Mouse (Mus musculus): ENCODE measurements around the gene Creb3l2. TPM values are rescaled to one million over a fixed set of nuclear protein-coding genes. Genes with fewer than 3 reads are reported as not detected.
"Not testable (repeated sequence)": the region's sequence is repeated elsewhere in the genome, so short reads cannot be mapped to it uniquely, and the experiment has no call there.

Creb3l2 gene
- polyA plus RNA-seq, 1 experiment, result 10.2 TPM

GRCm38 (mm10) chr6:37387281-37387680, 54.7 kb downstream of the Creb3l2 start:
- Histone ChIP-seq H3K27ac (ENCODE audit: insufficient read depth, low read length) (no peak overlapping the region), H3K9ac (ENCODE audit: low read depth, poor library complexity, severe bottlenecking) (no peak overlapping the region), H3K27me3 (ENCODE audit: control insufficient read depth, insufficient read depth, low read length, poor library complexity, severe bottlenecking) (no peaks in the 10 kb centered on the region), H3K4me1 (ENCODE audit: control insufficient read depth, insufficient read depth, low read length) (no peaks in the 10 kb centered on the region), H3K36me3 (ENCODE audit: control insufficient read depth, insufficient read depth, low read length, poor library complexity, severe bottlenecking) (no peaks in the 10 kb centered on the region), H3K9me3 (replicated peaks; ENCODE audit: control insufficient read depth, insufficient read depth, low read length, poor library complexity, severe bottlenecking) (no peaks in the 10 kb centered on the region), H3K4me3 (ENCODE audit: low read depth, low read length) (no peak overlapping the region)
- TF ChIP-seq CTCF (IDR thresholded peaks at IDR 0.05; ENCODE audit: low read depth, low read length), result no peak
- TF ChIP-seq EP300 (IDR thresholded peaks at IDR 0.05; ENCODE audit: insufficient read depth, low read depth, low read length), result no peak
- no peak for TF ChIP-seq POLR2A (IDR thresholded peaks at IDR 0.05; ENCODE audit: insufficient read depth, low read length)

- H3K4me3 ChIP-seq (ENCODE audit: low read depth, low read length), result no peak overlapping the region
- H3K9ac ChIP-seq (ENCODE audit: low read depth, poor library complexity, severe bottlenecking), result no peak overlapping the region
- H3K4me1 ChIP-seq (ENCODE audit: control insufficient read depth, insufficient read depth, low read length), result no peaks in the 10 kb centered on the region
- TF ChIP-seq EP300 (IDR thresholded peaks at IDR 0.05; ENCODE audit: insufficient read depth, low read depth, low read length), result no peak
- TF ChIP-seq CTCF (IDR thresholded peaks at IDR 0.05; ENCODE audit: low read depth, low read length), result no peak
- no peak for TF ChIP-seq POLR2A (IDR thresholded peaks at IDR 0.05; ENCODE audit: insufficient read depth, low read length)
- H3K27ac ChIP-seq (ENCODE audit: insufficient read depth, low read length), result no peak overlapping the region
- no peaks in the 10 kb centered on the region for H3K27me3 ChIP-seq (ENCODE audit: control insufficient read depth, insufficient read depth, low read length, poor library complexity, severe bottlenecking)
- no peaks in the 10 kb centered on the region for H3K36me3 ChIP-seq (ENCODE audit: control insufficient read depth, insufficient read depth, low read length, poor library complexity, severe bottlenecking)
- H3K9me3 ChIP-seq (replicated peaks; ENCODE audit: control insufficient read depth, insufficient read depth, low read length, poor library complexity, severe bottlenecking), result no peaks in the 10 kb centered on the region
Observed at GRCm38 (mm10) chr6:37385602-37386285, 56.2 kb downstream of the Creb3l2 start.

DNA sequence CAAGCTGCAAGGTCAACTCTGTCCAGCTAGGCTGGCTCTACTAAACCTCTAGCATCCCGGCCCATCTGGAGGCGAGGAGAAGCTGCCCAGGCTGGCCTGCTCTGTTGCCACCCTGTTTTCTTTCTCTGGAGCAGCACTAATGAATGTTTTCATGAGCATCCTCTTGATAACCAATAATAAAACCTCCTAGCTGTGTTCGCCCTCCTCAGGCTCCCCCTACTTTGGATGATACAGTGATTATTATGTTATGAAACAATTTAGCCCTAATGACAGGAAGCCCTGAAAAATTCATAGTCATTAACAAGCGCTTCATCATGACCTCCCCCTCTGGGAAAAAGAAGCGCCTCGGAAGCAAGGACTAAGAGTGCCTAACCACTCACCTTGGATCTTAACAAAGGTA, 59.2 kb downstream of the Creb3l2 start:
- Histone ChIP-seq H3K9me3 (replicated peaks; ENCODE audit: control insufficient read depth, insufficient read depth, low read length, poor library complexity, severe bottlenecking) (no peaks in the 10 kb centered on the region), H3K4me1 (ENCODE audit: control insufficient read depth, insufficient read depth, low read length) (peaks cover 2% of the 10 kb centered on the region), H3K27me3 (ENCODE audit: control insufficient read depth, insufficient read depth, low read length, poor library complexity, severe bottlenecking) (no peaks in the 10 kb centered on the region), H3K9ac (ENCODE audit: low read depth, poor library complexity, severe bottlenecking) (no peak overlapping the region), H3K4me3 (ENCODE audit: low read depth, low read length) (no peak overlapping the region), H3K36me3 (ENCODE audit: control insufficient read depth, insufficient read depth, low read length, poor library complexity, severe bottlenecking) (no peaks in the 10 kb centered on the region), H3K27ac (ENCODE audit: insufficient read depth, low read length) (no peak overlapping the region)
- TF ChIP-seq EP300 (IDR thresholded peaks at IDR 0.05; ENCODE audit: insufficient read depth, low read depth, low read length) (no peak), POLR2A (IDR thresholded peaks at IDR 0.05; ENCODE audit: insufficient read depth, low read length) (no peak), CTCF (IDR thresholded peaks at IDR 0.05; ENCODE audit: low read depth, low read length) (no peak)

DNA sequence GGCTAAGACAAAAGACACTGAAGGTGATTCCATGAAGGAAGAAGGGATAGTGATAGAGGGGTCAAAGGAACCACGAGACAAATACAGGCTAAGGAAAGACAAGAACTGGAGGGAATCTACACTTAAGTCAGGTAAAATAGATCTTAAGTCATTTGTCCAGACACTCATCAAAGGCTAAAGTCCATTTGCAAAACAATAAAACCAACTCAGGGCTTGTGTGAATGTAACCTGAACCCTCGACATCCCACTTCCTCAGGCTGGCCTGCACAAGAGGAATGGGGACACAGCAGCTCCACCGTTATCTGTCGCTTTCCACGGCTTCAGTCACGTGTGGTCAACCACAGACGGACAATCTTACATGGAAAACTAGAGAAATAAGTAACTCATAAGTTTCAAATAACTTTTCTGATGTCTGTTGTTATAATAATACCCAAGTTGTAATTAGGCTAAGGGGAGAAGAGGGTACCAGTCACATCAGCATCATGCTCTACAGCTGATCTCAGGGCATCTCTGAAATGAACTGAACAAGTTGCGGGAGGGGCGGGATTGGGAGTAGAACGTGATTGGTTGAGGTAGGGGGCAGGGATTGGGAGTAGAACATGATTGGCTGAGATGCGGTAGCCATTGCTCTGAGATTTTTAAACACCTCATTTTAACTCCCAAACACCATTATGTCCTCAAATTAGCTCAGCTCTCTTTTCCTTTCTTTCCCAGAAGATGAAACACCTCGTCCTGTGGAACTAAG, 63.9 kb downstream of the Creb3l2 start:
- no peak overlapping the region for H3K4me3 ChIP-seq (ENCODE audit: low read depth, low read length)
- no peaks in the 10 kb centered on the region for H3K27me3 ChIP-seq (ENCODE audit: control insufficient read depth, insufficient read depth, low read length, poor library complexity, severe bottlenecking)
- no peaks in the 10 kb centered on the region for H3K36me3 ChIP-seq (ENCODE audit: control insufficient read depth, insufficient read depth, low read length, poor library complexity, severe bottlenecking)
- no peak overlapping the region for H3K9ac ChIP-seq (ENCODE audit: low read depth, poor library complexity, severe bottlenecking)
- TF ChIP-seq POLR2A (IDR thresholded peaks at IDR 0.05; ENCODE audit: insufficient read depth, low read length), result no peak
- no peak for TF ChIP-seq EP300 (IDR thresholded peaks at IDR 0.05; ENCODE audit: insufficient read depth, low read depth, low read length)
- no peak for TF ChIP-seq CTCF (IDR thresholded peaks at IDR 0.05; ENCODE audit: low read depth, low read length)
- no peak overlapping the region for H3K27ac ChIP-seq (ENCODE audit: insufficient read depth, low read length)
- H3K9me3 ChIP-seq (replicated peaks; ENCODE audit: control insufficient read depth, insufficient read depth, low read length, poor library complexity, severe bottlenecking), result no peaks in the 10 kb centered on the region
- peaks cover 2% of the 10 kb centered on the region for H3K4me1 ChIP-seq (ENCODE audit: control insufficient read depth, insufficient read depth, low read length)

- not testable (repeated sequence) for H3K27ac ChIP-seq (ENCODE audit: insufficient read depth, low read length); H3K4me3 ChIP-seq (ENCODE audit: low read depth, low read length); H3K36me3 ChIP-seq (ENCODE audit: control insufficient read depth, insufficient read depth, low read length, poor library complexity, severe bottlenecking); H3K4me1 ChIP-seq (ENCODE audit: control insufficient read depth, insufficient read depth, low read length); H3K27me3 ChIP-seq (ENCODE audit: control insufficient read depth, insufficient read depth, low read length, poor library complexity, severe bottlenecking); H3K9me3 ChIP-seq (replicated peaks; ENCODE audit: control insufficient read depth, insufficient read depth, low read length, poor library complexity, severe bottlenecking); H3K9ac ChIP-seq (ENCODE audit: low read depth, poor library complexity, severe bottlenecking)
Observed at GRCm38 (mm10) chr6:37377387-37377786, 64.6 kb downstream of the Creb3l2 start.

DNA sequence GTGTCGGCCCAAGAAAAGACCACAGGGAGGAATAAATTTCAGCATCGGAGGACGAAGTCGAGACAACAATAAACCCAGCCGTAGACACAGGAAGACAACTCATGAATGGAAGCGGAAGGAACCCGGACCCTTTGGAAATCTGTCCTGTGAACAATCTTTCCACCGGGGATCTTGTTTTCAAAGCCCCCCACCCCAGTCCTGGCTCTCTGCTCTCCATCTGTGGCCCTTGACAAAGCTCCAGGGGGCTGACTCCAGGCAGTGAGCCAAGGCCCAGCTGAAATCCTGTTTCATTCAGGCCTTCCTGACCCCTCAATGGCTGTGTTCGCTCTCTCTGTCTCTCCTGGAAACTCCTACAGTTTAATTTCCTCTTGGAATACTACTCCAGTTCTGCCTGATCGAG, 66.5 kb downstream of the Creb3l2 start:
- Histone ChIP-seq H3K9me3 (replicated peaks; ENCODE audit: control insufficient read depth, insufficient read depth, low read length, poor library complexity, severe bottlenecking) (no peaks in the 10 kb centered on the region), H3K4me3 (ENCODE audit: low read depth, low read length) (no peak overlapping the region), H3K9ac (ENCODE audit: low read depth, poor library complexity, severe bottlenecking) (no peak overlapping the region), H3K4me1 (ENCODE audit: control insufficient read depth, insufficient read depth, low read length) (peaks cover 2% of the 10 kb centered on the region), H3K36me3 (ENCODE audit: control insufficient read depth, insufficient read depth, low read length, poor library complexity, severe bottlenecking) (no peaks in the 10 kb centered on the region), H3K27ac (ENCODE audit: insufficient read depth, low read length) (no peak overlapping the region), H3K27me3 (ENCODE audit: control insufficient read depth, insufficient read depth, low read length, poor library complexity, severe bottlenecking) (no peaks in the 10 kb centered on the region)
- no peak for TF ChIP-seq POLR2A (IDR thresholded peaks at IDR 0.05; ENCODE audit: insufficient read depth, low read length)
- TF ChIP-seq EP300 (IDR thresholded peaks at IDR 0.05; ENCODE audit: insufficient read depth, low read depth, low read length), result no peak
- TF ChIP-seq CTCF (IDR thresholded peaks at IDR 0.05; ENCODE audit: low read depth, low read length), result no peak
